Mouse (Mus musculus): ENCODE data around the gene Gstk1. TPM values are rescaled to one million over a fixed set of nuclear protein-coding genes. Genes with fewer than 3 reads are reported as not detected.

Gstk1 gene
- 47.7 and 52.5 TPM in 2 replicates for polyA plus RNA-seq (2015; fragmentation: Nextera tagmentation; extraction: Ambion mirVana)

- ATAC-seq (ENCODE audit: low read depth), result peak; percentile 99
Observed at GRCm38 (mm10) chr6:42245711-42246353, at the start of gene Gstk1. Gstk1 (plus strand) TSS chr6:42245935.

GRCm38 (mm10) chr6:42197710-42198109 is 48.0 kb upstream of the Gstk1 start:
- Histone ChIP-seq H3K27me3 (ENCODE audit: control insufficient read depth, insufficient read depth, low read depth, low read length) (no peaks in the 10 kb centered on the region), H3K9ac (ENCODE audit: low read length) (no peak overlapping the region), H3K36me3 (ENCODE audit: control insufficient read depth, insufficient read depth, low read length) (no peaks in the 10 kb centered on the region), H3K4me3 (ENCODE audit: low read length) (no peak overlapping the region), H3K27ac (ENCODE audit: low read length) (no peak overlapping the region), H3K4me1 (replicated peaks; ENCODE audit: control insufficient read depth, insufficient read depth, low read length) (no peaks in the 10 kb centered on the region), H3K9me3 (ENCODE audit: control insufficient read depth, low read length) (no peaks in the 10 kb centered on the region), H3K4me2 (ENCODE audit: low read depth, low read length) (no peak overlapping the region)
- WGBS, result 21% methylated on average over 3 of the region's 3 CpGs
- ATAC-seq (ENCODE audit: low read depth), result peak; percentile 59

More at GRCm38 (mm10) chr6:42245711-42246353, at the start of gene Gstk1:
- peak within 1 kb of the TSS; percentile 86 for H3K4me2 ChIP-seq (ENCODE audit: low read depth, low read length)
- H3K36me3 ChIP-seq (ENCODE audit: control insufficient read depth, insufficient read depth, low read length), result no peaks in the 10 kb centered on the region
- H3K4me3 ChIP-seq (ENCODE audit: low read length), result peak within 1 kb of the TSS; percentile 61
- WGBS, result 3% methylated on average over 28 of the region's 28 CpGs
- H3K27ac ChIP-seq (ENCODE audit: low read length), result no peak within 1 kb of the TSS
- no peaks in the 10 kb centered on the region for H3K27me3 ChIP-seq (ENCODE audit: control insufficient read depth, insufficient read depth, low read depth, low read length)
- H3K9ac ChIP-seq (ENCODE audit: low read length), result peak within 1 kb of the TSS; percentile 76
- no peaks in the 10 kb centered on the region for H3K9me3 ChIP-seq (ENCODE audit: control insufficient read depth, low read length)
- peaks cover 12% of the 10 kb centered on the region for H3K4me1 ChIP-seq (replicated peaks; ENCODE audit: control insufficient read depth, insufficient read depth, low read length)

GRCm38 (mm10) chr6:42199498-42199897 is 46.2 kb upstream of the Gstk1 start:
- no peak overlapping the region for H3K27ac ChIP-seq (ENCODE audit: low read length)
- H3K4me1 ChIP-seq (replicated peaks; ENCODE audit: control insufficient read depth, insufficient read depth, low read length), result no peaks in the 10 kb centered on the region
- H3K4me2 ChIP-seq (ENCODE audit: low read depth, low read length), result no peak overlapping the region
- no peak overlapping the region for H3K9ac ChIP-seq (ENCODE audit: low read length)
- ATAC-seq (ENCODE audit: low read depth), result no peak
- no peaks in the 10 kb centered on the region for H3K36me3 ChIP-seq (ENCODE audit: control insufficient read depth, insufficient read depth, low read length)
- no peak overlapping the region for H3K4me3 ChIP-seq (ENCODE audit: low read length)
- H3K27me3 ChIP-seq (ENCODE audit: control insufficient read depth, insufficient read depth, low read depth, low read length), result no peaks in the 10 kb centered on the region
- H3K9me3 ChIP-seq (ENCODE audit: control insufficient read depth, low read length), result no peaks in the 10 kb centered on the region
- 76% methylated on average over 1 of the region's 1 CpGs for WGBS

DNA sequence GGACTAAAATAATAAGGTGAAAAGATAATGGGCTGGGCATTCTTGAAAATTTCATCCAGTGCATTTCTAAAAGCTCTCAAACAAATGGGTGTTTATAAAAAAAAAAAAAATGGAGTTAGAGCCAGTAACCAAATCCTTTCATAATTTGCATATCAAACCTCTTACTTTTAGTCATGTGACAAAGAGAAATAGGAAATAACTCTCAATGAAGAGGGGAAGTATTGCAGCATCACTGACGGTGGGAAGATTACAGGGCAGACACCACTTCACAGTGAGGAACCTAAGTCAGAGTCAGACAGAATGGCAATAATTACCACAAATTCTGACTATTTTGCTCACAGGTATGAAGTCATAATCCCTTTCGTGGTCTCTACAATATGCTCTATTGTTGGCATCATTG is 30.7 kb upstream of the Gstk1 start, which contains the start of gene Tas2r144:
Tas2r144 (plus strand) TSS at position 301 of the 400 bp plus-strand sequence.
- H3K4me3 ChIP-seq (ENCODE audit: low read length), result no peak within 1 kb of the TSS
- no peaks in the 10 kb centered on the region for H3K27me3 ChIP-seq (ENCODE audit: control insufficient read depth, insufficient read depth, low read depth, low read length)
- no peaks in the 10 kb centered on the region for H3K36me3 ChIP-seq (ENCODE audit: control insufficient read depth, insufficient read depth, low read length)
- H3K9me3 ChIP-seq (ENCODE audit: control insufficient read depth, low read length), result no peaks in the 10 kb centered on the region
- no peaks in the 10 kb centered on the region for H3K4me1 ChIP-seq (replicated peaks; ENCODE audit: control insufficient read depth, insufficient read depth, low read length)
- H3K27ac ChIP-seq (ENCODE audit: low read length), result no peak within 1 kb of the TSS
- no peak for ATAC-seq (ENCODE audit: low read depth)
- WGBS, result 78% methylated on average over 2 of the region's 2 CpGs
- no peak within 1 kb of the TSS for H3K4me2 ChIP-seq (ENCODE audit: low read depth, low read length)
- no peak within 1 kb of the TSS for H3K9ac ChIP-seq (ENCODE audit: low read length)

DNA sequence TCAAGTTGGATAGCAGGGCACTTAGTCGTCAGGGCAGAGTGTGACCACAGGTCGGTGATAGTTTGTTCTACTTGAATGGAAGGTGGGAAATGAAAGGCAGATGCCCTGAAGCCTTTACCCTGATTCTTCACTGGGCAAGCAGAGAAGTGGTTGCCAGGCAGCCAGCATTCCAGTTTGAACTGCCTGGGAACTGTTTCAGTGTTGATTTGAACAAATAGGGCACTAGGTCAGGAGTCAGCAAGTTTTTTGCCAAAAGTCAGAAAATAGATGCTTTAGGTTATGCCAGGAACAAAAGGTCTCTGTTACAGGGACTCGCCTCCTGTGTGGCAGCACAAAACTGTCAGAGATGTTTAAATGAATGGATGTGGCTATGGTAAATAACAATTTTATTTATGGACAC is 23.4 kb upstream of the Gstk1 start:
- no peak for ATAC-seq (ENCODE audit: low read depth)
- H3K9ac ChIP-seq (ENCODE audit: low read length), result no peak overlapping the region
- H3K36me3 ChIP-seq (ENCODE audit: control insufficient read depth, insufficient read depth, low read length), result no peaks in the 10 kb centered on the region
- no peak overlapping the region for H3K4me2 ChIP-seq (ENCODE audit: low read depth, low read length)
- 35% methylated on average over 3 of the region's 3 CpGs for WGBS
- no peak overlapping the region for H3K4me3 ChIP-seq (ENCODE audit: low read length)
- H3K4me1 ChIP-seq (replicated peaks; ENCODE audit: control insufficient read depth, insufficient read depth, low read length), result no peaks in the 10 kb centered on the region
- H3K9me3 ChIP-seq (ENCODE audit: control insufficient read depth, low read length), result no peaks in the 10 kb centered on the region
- H3K27me3 ChIP-seq (ENCODE audit: control insufficient read depth, insufficient read depth, low read depth, low read length), result no peaks in the 10 kb centered on the region
- H3K27ac ChIP-seq (ENCODE audit: low read length), result no peak overlapping the region

DNA sequence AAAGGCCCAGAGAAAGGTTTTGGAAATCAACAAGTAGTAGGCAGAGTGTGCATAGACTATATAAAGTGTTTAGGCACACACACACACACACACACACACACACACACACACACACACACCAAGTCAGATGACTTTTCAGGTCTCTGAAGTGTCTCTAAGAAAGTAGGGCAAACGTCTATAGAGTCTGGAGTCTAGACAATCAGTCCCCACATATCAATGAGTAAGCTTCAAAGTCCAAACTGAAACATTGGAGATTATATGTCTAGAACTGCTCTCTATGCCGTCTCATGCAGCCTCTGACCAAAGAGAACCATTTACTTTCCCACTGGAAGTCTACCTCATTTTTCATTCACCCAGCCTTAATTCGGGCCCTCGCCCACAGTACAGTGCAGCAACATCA is 20.7 kb upstream of the Gstk1 start:
- H3K9me3 ChIP-seq (ENCODE audit: control insufficient read depth, low read length), result no peaks in the 10 kb centered on the region
- no peak overlapping the region for H3K4me3 ChIP-seq (ENCODE audit: low read length)
- H3K4me2 ChIP-seq (ENCODE audit: low read depth, low read length), result no peak overlapping the region
- no peak for ATAC-seq (ENCODE audit: low read depth)
- no peaks in the 10 kb centered on the region for H3K27me3 ChIP-seq (ENCODE audit: control insufficient read depth, insufficient read depth, low read depth, low read length)
- WGBS, result 62% methylated on average over 4 of the region's 4 CpGs
- no peak overlapping the region for H3K27ac ChIP-seq (ENCODE audit: low read length)
- H3K36me3 ChIP-seq (ENCODE audit: control insufficient read depth, insufficient read depth, low read length), result no peaks in the 10 kb centered on the region
- H3K4me1 ChIP-seq (replicated peaks; ENCODE audit: control insufficient read depth, insufficient read depth, low read length), result no peaks in the 10 kb centered on the region; the same call in 1 of the 2 replicates
- no peak overlapping the region for H3K9ac ChIP-seq (ENCODE audit: low read length)

- 26% methylated on average over 17 of the region's 17 CpGs for WGBS
- Histone ChIP-seq H3K4me1 (replicated peaks; ENCODE audit: control insufficient read depth, insufficient read depth, low read length) (no peaks in the 10 kb centered on the region; the same call in 1 of the 2 replicates), H3K27ac (ENCODE audit: low read length) (no peak overlapping the region), H3K4me2 (ENCODE audit: low read depth, low read length) (0 out of 2 replicates have a peak overlapping the region, but pooled peaks have one; percentile 29), H3K9me3 (ENCODE audit: control insufficient read depth, low read length) (no peaks in the 10 kb centered on the region), H3K27me3 (ENCODE audit: control insufficient read depth, insufficient read depth, low read depth, low read length) (no peaks in the 10 kb centered on the region), H3K9ac (ENCODE audit: low read length) (no peak overlapping the region), H3K36me3 (ENCODE audit: control insufficient read depth, insufficient read depth, low read length) (no peaks in the 10 kb centered on the region), H3K4me3 (ENCODE audit: low read length) (no peak overlapping the region)
- 0 out of 2 replicates have a peak, but pooled peaks have one; percentile 52 for ATAC-seq (ENCODE audit: low read depth)
Observed at GRCm38 (mm10) chr6:42227240-42228101, 18.3 kb upstream of the Gstk1 start.

GRCm38 (mm10) chr6:42229610-42230009 is 16.1 kb upstream of the Gstk1 start:
- Histone ChIP-seq H3K4me2 (ENCODE audit: low read depth, low read length) (no peak overlapping the region), H3K4me3 (ENCODE audit: low read length) (no peak overlapping the region), H3K27ac (ENCODE audit: low read length) (no peak overlapping the region), H3K9me3 (ENCODE audit: control insufficient read depth, low read length) (no peaks in the 10 kb centered on the region), H3K4me1 (replicated peaks; ENCODE audit: control insufficient read depth, insufficient read depth, low read length) (no peaks in the 10 kb centered on the region; the same call in 1 of the 2 replicates), H3K36me3 (ENCODE audit: control insufficient read depth, insufficient read depth, low read length) (no peaks in the 10 kb centered on the region), H3K9ac (ENCODE audit: low read length) (no peak overlapping the region), H3K27me3 (ENCODE audit: control insufficient read depth, insufficient read depth, low read depth, low read length) (no peaks in the 10 kb centered on the region)
- WGBS, result 60% methylated on average over 4 of the region's 4 CpGs
- ATAC-seq (ENCODE audit: low read depth), result no peak

DNA sequence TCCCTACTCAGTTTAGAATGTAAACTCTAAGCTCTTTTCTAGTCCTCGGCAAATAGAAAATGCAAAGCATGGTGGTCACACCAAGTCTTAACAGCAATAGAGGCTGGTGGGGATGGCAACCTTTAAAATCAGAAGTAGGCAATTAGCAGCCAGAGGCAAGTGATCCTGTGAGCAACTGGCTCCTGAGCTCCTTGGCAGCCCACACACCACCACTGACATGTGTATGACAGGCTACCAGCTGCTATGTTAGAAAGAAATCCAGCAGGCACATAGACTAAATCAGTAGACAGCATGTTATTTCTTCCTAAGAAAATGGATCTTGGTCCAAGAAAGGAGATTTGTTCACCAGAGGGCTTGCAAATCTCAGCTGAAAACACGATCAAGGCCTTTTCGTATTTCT is 14.5 kb upstream of the Gstk1 start:
- 77% methylated on average over 3 of the region's 3 CpGs for WGBS
- Histone ChIP-seq H3K36me3 (ENCODE audit: control insufficient read depth, insufficient read depth, low read length) (no peaks in the 10 kb centered on the region), H3K27me3 (ENCODE audit: control insufficient read depth, insufficient read depth, low read depth, low read length) (no peaks in the 10 kb centered on the region), H3K9me3 (ENCODE audit: control insufficient read depth, low read length) (no peaks in the 10 kb centered on the region), H3K4me2 (ENCODE audit: low read depth, low read length) (no peak overlapping the region), H3K27ac (ENCODE audit: low read length) (no peak overlapping the region), H3K9ac (ENCODE audit: low read length) (no peak overlapping the region), H3K4me1 (replicated peaks; ENCODE audit: control insufficient read depth, insufficient read depth, low read length) (no peaks in the 10 kb centered on the region; the same call in 1 of the 2 replicates), H3K4me3 (ENCODE audit: low read length) (no peak overlapping the region)
- no peak for ATAC-seq (ENCODE audit: low read depth)
